Mouse (Mus musculus) forebrain, embryonic 16.5 days (tissue): ENCODE measurements around the gene Mansc1. TPM values are rescaled to one million over a fixed set of nuclear protein-coding genes. Genes with fewer than 3 reads are reported as not detected.

ENCODE experiments used
- ATAC-seq: fragments of 200-750 bp; cut with Nextera tagmentation; 2 replicates; pipeline ENCODE4 v1.8.0; 2017; ENCODE audit warnings: mild to moderate bottlenecking, moderate library complexity
- H3K27ac ChIP-seq: fragments of 300-500 bp; sonication (generic); 2 replicates; pipeline ENCODE4 v1.5.1; 2014; ENCODE audit warnings: low read length, control low read depth
- H3K27me3 ChIP-seq: fragments of 300-500 bp; sonication (generic); replicated peaks from 2 replicates; pipeline ENCODE4 v1.6.1; 2014; ENCODE audit warnings: low read length; ENCODE audit not compliant: control insufficient read depth, insufficient read depth
- H3K36me3 ChIP-seq: fragments of 300-500 bp; sonication (generic); 2 replicates; pipeline ENCODE4 v1.6.1; 2014; ENCODE audit not compliant: control insufficient read depth, insufficient read depth
- H3K4me1 ChIP-seq: fragments of 300-500 bp; sonication (generic); replicated peaks from 2 replicates; pipeline ENCODE4 v1.6.1; 2014; ENCODE audit warnings: low read length; ENCODE audit not compliant: control insufficient read depth, insufficient read depth
- H3K4me2 ChIP-seq: fragments of 300-500 bp; sonication (generic); 2 replicates; pipeline ENCODE4 v1.6.1; 2014; ENCODE audit warnings: mild to moderate bottlenecking, low read length, control low read depth
- H3K4me3 ChIP-seq: fragments of 300-500 bp; sonication (generic); replicated peaks from 2 replicates; pipeline ENCODE4 v1.5.1; 2014; ENCODE audit warnings: mild to moderate bottlenecking, low read length, control low read depth
- H3K9ac ChIP-seq: fragments of 300-500 bp; sonication (generic); replicated peaks from 2 replicates; pipeline ENCODE4 v1.6.1; 2014; ENCODE audit warnings: low read depth, low read length, control low read depth
- H3K9me3 ChIP-seq: fragments of 300-500 bp; sonication (generic); 2 replicates; pipeline ENCODE4 v1.6.1; 2016; ENCODE audit warnings: low read length; ENCODE audit not compliant: control insufficient read depth
- WGBS: fragments of 180-500 bp; shearing (Covaris S2); extraction: QIAGEN DNeasy Blood & Tissue Kit; methylation state at CpG from one replicate; pipeline ENCODE4 v1.1.7; 2014; 5-methylcytosine and 5-hydroxymethylcytosine counted together
- polyA plus RNA-seq: library from polyadenylated mRNA; unstranded; fragments of >200 nt; fragmentation: Nextera tagmentation; extraction: Ambion mirVana; gene quantifications from 2 replicates; pipeline ENCODE4 v1.2.1, GENCODE M21; 2015

Mansc1 gene
- polyA plus RNA-seq, 1 experiment from 2014 or later = 0.90 TPM

GRCm38 (mm10) chr6:134565606-134566247 is 66.6 kb downstream of the Mansc1 start:
- Histone ChIP-seq H3K27me3 (no peaks in the 10 kb centered on the region), H3K4me3 (peak overlapping the region; percentile 93), H3K4me2 (peak overlapping the region; percentile 86), H3K36me3 (no peaks in the 10 kb centered on the region), H3K27ac (no peak overlapping the region), H3K9me3 (no peaks in the 10 kb centered on the region), H3K4me1 (peaks cover 11% of the 10 kb centered on the region), H3K9ac (peak overlapping the region; percentile 99)
- 1% methylated on average over 19 of the region's 19 CpGs for WGBS
- no peak for ATAC-seq

- H3K4me3 ChIP-seq = no peak overlapping the region
- H3K9me3 ChIP-seq = no peaks in the 10 kb centered on the region
- no peaks in the 10 kb centered on the region for H3K27me3 ChIP-seq
- H3K4me1 ChIP-seq = peaks cover 11% of the 10 kb centered on the region
- H3K27ac ChIP-seq = no peak overlapping the region
- no peaks in the 10 kb centered on the region for H3K36me3 ChIP-seq
- peak overlapping the region; percentile 49 for H3K4me2 ChIP-seq
- no peak overlapping the region for H3K9ac ChIP-seq
- no peak for ATAC-seq
- 46% methylated on average over 2 of the region's 2 CpGs for WGBS
Measured at GRCm38 (mm10) chr6:134564539-134564938, 67.7 kb downstream of the Mansc1 start.

GRCm38 (mm10) chr6:134559635-134560034 is 72.7 kb downstream of the Mansc1 start:
- Histone ChIP-seq H3K27me3 (no peaks in the 10 kb centered on the region), H3K4me3 (no peak overlapping the region), H3K4me1 (peaks cover 27% of the 10 kb centered on the region), H3K4me2 (no peak overlapping the region), H3K9me3 (no peaks in the 10 kb centered on the region), H3K36me3 (no peaks in the 10 kb centered on the region), H3K9ac (no peak overlapping the region), H3K27ac (no peak overlapping the region)
- WGBS = 65% methylated on average over 3 of the region's 3 CpGs
- no peak for ATAC-seq

Other genes starting within 250 kb of the Mansc1 start
- gene Bcl2l14, start 236.2 kb downstream of the Mansc1 start, polyA plus RNA-seq = 0.11 TPM in 1 of 2 replicates, not detected in the other
- 20.0 and 24.9 TPM in 2 replicates for gene Lrp6, start 65.5 kb downstream of the Mansc1 start, polyA plus RNA-seq
- gene Borcs5, start 7.0 kb upstream of the Mansc1 start, polyA plus RNA-seq = 43.8 and 47.4 TPM in 2 replicates
- 7.0 and 9.7 TPM in 2 replicates for gene Dusp16, start 160.1 kb upstream of the Mansc1 start, polyA plus RNA-seq
- 3.8 and 4.3 TPM in 2 replicates for gene Crebl2, start 197.7 kb upstream of the Mansc1 start, polyA plus RNA-seq